Mouse (Mus musculus): ENCODE data around the gene Aldh3b3. TPM values are rescaled to one million over a fixed set of nuclear protein-coding genes. Genes with fewer than 3 reads are reported as not detected.

The Aldh3b3 gene
- total and polyA plus RNA-seq, 3 experiments, result not detected

GRCm38 (mm10) chr19:4017921-4018587 lies 59.6 kb downstream of the Aldh3b3 start:
- H3K4me2 ChIP-seq (ENCODE audit: insufficient read depth, low read depth, poor library complexity, severe bottlenecking), result no peak overlapping the region

GRCm38 (mm10) chr19:4018743-4019583 lies 60.5 kb downstream of the Aldh3b3 start:
- H3K27ac ChIP-seq (ENCODE audit: insufficient read depth, low read depth), result no peak overlapping the region
- no peaks in the 10 kb centered on the region for H3K79me2 ChIP-seq (replicated peaks; ENCODE audit: control insufficient read depth, extremely low read depth, insufficient read depth, poor library complexity, severe bottlenecking)
- DNase-seq (ENCODE audit: extremely low read depth), result peak; percentile 86
- H3K36me3 ChIP-seq (replicated peaks in 1 of 2; ENCODE audit: control insufficient read depth in 1 of 2, insufficient read depth in 1 of 2, low read length in 1 of 2), result no peaks in the 10 kb centered on the region
- peaks cover 2% of the 10 kb centered on the region for H3K27me3 ChIP-seq (replicated peaks)
- H3K9me3 ChIP-seq (replicated peaks; ENCODE audit: low read length), result no peaks in the 10 kb centered on the region
- no peak overlapping the region; the same call in 1 of the 2 replicates for H3K9ac ChIP-seq (ENCODE audit: insufficient read depth, low read depth)
- in situ Hi-C loops (cut with MboI; ENCODE audit: low pct_ligation_motif_present, low pct_unique_long_range_greater_than_20kb, low sequenced_read_pairs), result loop anchor here (5.0 kb wide), 2 partner anchors 33 to 68 kb away; no protein-coding TSS in a partner anchor
- no peak; the same call in 1 of the 2 replicates for TF ChIP-seq NELFE (IDR thresholded peaks at IDR 0.05; ENCODE audit: low read depth, low read length)
- 0 out of 2 replicates have a peak, but pooled peaks have one; percentile 27 for TF ChIP-seq IRF4 (IDR thresholded peaks at IDR 0.05; ENCODE audit: low read depth, low read length)
- peak; percentile 64 for TF ChIP-seq MYC (IDR thresholded peaks at IDR 0.05; ENCODE audit: low read depth, low read length)
- TF ChIP-seq MAZ (IDR thresholded peaks at IDR 0.05; ENCODE audit: low read depth, low read length), result 0 out of 2 replicates have a peak, but pooled peaks have one; percentile 50
- TF ChIP-seq SMC3 (IDR thresholded peaks at IDR 0.05; ENCODE audit: low read depth, low read length), result peak; percentile 98
- TF ChIP-seq ZC3H11A (IDR thresholded peaks at IDR 0.05; ENCODE audit: low read depth, low read length), result peak; percentile 87
- TF ChIP-seq CTCF (conservative IDR thresholded peaks at IDR 0.05 in 1 of 2, IDR thresholded peaks at IDR 0.05 in 1 of 2; ENCODE audit: low read depth in 2 of 2, low read length in 2 of 2), result peak; percentile 38 to 99; a peak in 3 of 4 replicates
- TF ChIP-seq BHLHE40 (IDR thresholded peaks at IDR 0.05; ENCODE audit: low read depth, low read length), result no peak
- no peak for TF ChIP-seq UBTF (IDR thresholded peaks at IDR 0.05; ENCODE audit: low read depth, low read length)
- peaks cover 9 to 14% of the 10 kb centered on the region in 2 experiments for H3K4me1 ChIP-seq (ENCODE audit: control insufficient read depth in 1 of 2, insufficient read depth in 2 of 2)
- no peak overlapping the region for H3K4me3 ChIP-seq (replicated peaks in 1 of 3; ENCODE audit: low read depth in 2 of 3, low read length in 2 of 3, poor library complexity in 1 of 3)
- dilution Hi-C loops (cut with MboI; ENCODE audit: extremely low pct_ligation_motif_present, extremely low pct_unique_long_range_greater_than_20kb, low sequenced_read_pairs), result no loop called here
- H3K4me2 ChIP-seq (ENCODE audit: insufficient read depth, low read depth, poor library complexity, severe bottlenecking), result peak overlapping the region; percentile 4; the same call in 1 of the 2 replicates

More at GRCm38 (mm10) chr19:4017921-4018587, 59.6 kb downstream of the Aldh3b3 start:
- Histone ChIP-seq H3K79me2 (replicated peaks; ENCODE audit: control insufficient read depth, extremely low read depth, insufficient read depth, poor library complexity, severe bottlenecking) (no peaks in the 10 kb centered on the region), H3K4me1 (ENCODE audit: control insufficient read depth in 1 of 2, insufficient read depth in 2 of 2) (peaks cover 9 to 20% of the 10 kb centered on the region in 2 experiments), H3K36me3 (replicated peaks in 1 of 2; ENCODE audit: control insufficient read depth in 1 of 2, insufficient read depth in 1 of 2, low read length in 1 of 2) (no peaks in the 10 kb centered on the region), H3K9me3 (replicated peaks; ENCODE audit: low read length) (no peaks in the 10 kb centered on the region), H3K27ac (ENCODE audit: insufficient read depth, low read depth) (no peak overlapping the region), H3K4me3 (replicated peaks in 1 of 3; ENCODE audit: low read depth in 2 of 3, low read length in 2 of 3, poor library complexity in 1 of 3) (no peak overlapping the region), H3K27me3 (replicated peaks) (peaks cover 2% of the 10 kb centered on the region), H3K9ac (ENCODE audit: insufficient read depth, low read depth) (no peak overlapping the region)
- dilution Hi-C loops (cut with MboI; ENCODE audit: extremely low pct_ligation_motif_present, extremely low pct_unique_long_range_greater_than_20kb, low sequenced_read_pairs), result no loop called here
- DNase-seq (ENCODE audit: extremely low read depth), result no peak
- in situ Hi-C loops (cut with MboI; ENCODE audit: low pct_ligation_motif_present, low pct_unique_long_range_greater_than_20kb, low sequenced_read_pairs), result loop anchor here (5.0 kb wide), 2 partner anchors 34 to 69 kb away; no protein-coding TSS in a partner anchor
- TF ChIP-seq ELF1 (IDR thresholded peaks at IDR 0.05; ENCODE audit: low read depth, low read length) (no peak), ZNF384 (IDR thresholded peaks at IDR 0.05; ENCODE audit: low read depth, low read length) (peak; percentile 59), NELFE (IDR thresholded peaks at IDR 0.05; ENCODE audit: low read depth, low read length) (no peak), HCFC1 (IDR thresholded peaks at IDR 0.05; ENCODE audit: low read depth, low read length) (no peak), UBTF (IDR thresholded peaks at IDR 0.05; ENCODE audit: low read depth, low read length) (no peak), NRF1 (IDR thresholded peaks at IDR 0.05; ENCODE audit: low read depth, low read length) (no peak)

Other genes with a start within 250 kb of the Aldh3b3 start
Only the 20 nearest of the 29 such genes appear.
- 10.1 and 10.3 TPM in 2 replicates for gene Chka, start 106.9 kb upstream of the Aldh3b3 start, total RNA-seq (2012; rRNA removed)
- 7.6 and 8.0 TPM in 2 replicates for gene Chka, start 106.9 kb upstream of the Aldh3b3 start, total RNA-seq (2014; rRNA removed)
- gene Chka, start 106.9 kb upstream of the Aldh3b3 start, polyA plus RNA-seq (2012; ENCODE audit: insufficient read length, low read depth), result 11.6 and 13.0 TPM in 2 replicates
- gene Tcirg1, start 51.5 kb upstream of the Aldh3b3 start, total RNA-seq (2012; rRNA removed), result 46.6 and 53.2 TPM in 2 replicates
- gene Tcirg1, start 51.5 kb upstream of the Aldh3b3 start, total RNA-seq (2014; rRNA removed), result 48.5 and 51.6 TPM in 2 replicates
- gene Tcirg1, start 51.5 kb upstream of the Aldh3b3 start, polyA plus RNA-seq (2012; ENCODE audit: insufficient read length, low read depth), result 62.8 and 67.2 TPM in 2 replicates
- gene Ndufs8, start 45.9 kb upstream of the Aldh3b3 start, total RNA-seq (2012; rRNA removed), result 216 TPM in 2 replicates
- gene Ndufs8, start 45.9 kb upstream of the Aldh3b3 start, total RNA-seq (2014; rRNA removed), result 196 and 248 TPM in 2 replicates
- 182 and 195 TPM in 2 replicates for gene Ndufs8, start 45.9 kb upstream of the Aldh3b3 start, polyA plus RNA-seq (2012; ENCODE audit: insufficient read length, low read depth)
- gene Aldh3b1, start 28.8 kb upstream of the Aldh3b3 start, total RNA-seq (2012; rRNA removed), result 5.7 and 8.1 TPM in 2 replicates
- 3.7 and 5.9 TPM in 2 replicates for gene Aldh3b1, start 28.8 kb upstream of the Aldh3b3 start, total RNA-seq (2014; rRNA removed)
- 7.4 and 8.1 TPM in 2 replicates for gene Aldh3b1, start 28.8 kb upstream of the Aldh3b3 start, polyA plus RNA-seq (2012; ENCODE audit: insufficient read length, low read depth)
- gene Unc93b1, start 23.5 kb upstream of the Aldh3b3 start, total RNA-seq (2012; rRNA removed), result 77.9 and 84.7 TPM in 2 replicates
- gene Unc93b1, start 23.5 kb upstream of the Aldh3b3 start, total RNA-seq (2014; rRNA removed), result 72.7 and 82.3 TPM in 2 replicates
- gene Unc93b1, start 23.5 kb upstream of the Aldh3b3 start, polyA plus RNA-seq (2012; ENCODE audit: insufficient read length, low read depth), result 105 and 117 TPM in 2 replicates
- gene Aldh3b2, start 13.7 kb downstream of the Aldh3b3 start, total RNA-seq (2012; rRNA removed), result not detected in 2 replicates
- not detected in 2 replicates for gene Aldh3b2, start 13.7 kb downstream of the Aldh3b3 start, total RNA-seq (2014; rRNA removed)
- not detected in 2 replicates for gene Aldh3b2, start 13.7 kb downstream of the Aldh3b3 start, polyA plus RNA-seq (2012; ENCODE audit: insufficient read length, low read depth)
- 0.25 TPM in 1 of 2 replicates, not detected in the other for gene Acy3, start 27.9 kb downstream of the Aldh3b3 start, total RNA-seq (2012; rRNA removed)
- not detected in 2 replicates for gene Acy3, start 27.9 kb downstream of the Aldh3b3 start, total RNA-seq (2014; rRNA removed)
- gene Acy3, start 27.9 kb downstream of the Aldh3b3 start, polyA plus RNA-seq (2012; ENCODE audit: insufficient read length, low read depth), result 0.29 and 0.83 TPM in 2 replicates
- not detected in 2 replicates for gene Tbx10, start 34.1 kb downstream of the Aldh3b3 start, total RNA-seq (2012; rRNA removed)
- gene Tbx10, start 34.1 kb downstream of the Aldh3b3 start, total RNA-seq (2014; rRNA removed), result not detected in 2 replicates
- gene Tbx10, start 34.1 kb downstream of the Aldh3b3 start, polyA plus RNA-seq (2012; ENCODE audit: insufficient read length, low read depth), result not detected in 2 replicates
- 31.4 and 36.3 TPM in 2 replicates for gene Nudt8, start 41.9 kb downstream of the Aldh3b3 start, total RNA-seq (2012; rRNA removed)
- gene Nudt8, start 41.9 kb downstream of the Aldh3b3 start, total RNA-seq (2014; rRNA removed), result 31.7 and 40.2 TPM in 2 replicates
- 24.7 and 28.2 TPM in 2 replicates for gene Nudt8, start 41.9 kb downstream of the Aldh3b3 start, polyA plus RNA-seq (2012; ENCODE audit: insufficient read length, low read depth)
- 2.0 and 2.1 TPM in 2 replicates for gene Gm49405, start 42.0 kb downstream of the Aldh3b3 start, total RNA-seq (2012; rRNA removed)
- gene Gm49405, start 42.0 kb downstream of the Aldh3b3 start, total RNA-seq (2014; rRNA removed), result 0.99 and 1.1 TPM in 2 replicates
- 2.7 and 3.3 TPM in 2 replicates for gene Gm49405, start 42.0 kb downstream of the Aldh3b3 start, polyA plus RNA-seq (2012; ENCODE audit: insufficient read length, low read depth)
- gene Doc2g, start 44.7 kb downstream of the Aldh3b3 start, total RNA-seq (2012; rRNA removed), result 4.4 and 5.2 TPM in 2 replicates
- gene Doc2g, start 44.7 kb downstream of the Aldh3b3 start, total RNA-seq (2014; rRNA removed), result 2.1 and 2.7 TPM in 2 replicates
- gene Doc2g, start 44.7 kb downstream of the Aldh3b3 start, polyA plus RNA-seq (2012; ENCODE audit: insufficient read length, low read depth), result 5.7 and 6.4 TPM in 2 replicates
- 183 TPM in 2 replicates for gene Ndufv1, start 54.2 kb downstream of the Aldh3b3 start, total RNA-seq (2012; rRNA removed)
- 119 TPM in 2 replicates for gene Ndufv1, start 54.2 kb downstream of the Aldh3b3 start, total RNA-seq (2014; rRNA removed)
- 133 and 136 TPM in 2 replicates for gene Ndufv1, start 54.2 kb downstream of the Aldh3b3 start, polyA plus RNA-seq (2012; ENCODE audit: insufficient read length, low read depth)
- gene Gstp1, start 79.3 kb downstream of the Aldh3b3 start, total RNA-seq (2012; rRNA removed), result 529 and 544 TPM in 2 replicates
- gene Gstp1, start 79.3 kb downstream of the Aldh3b3 start, total RNA-seq (2014; rRNA removed), result 333 and 343 TPM in 2 replicates
- 468 and 696 TPM in 2 replicates for gene Gstp1, start 79.3 kb downstream of the Aldh3b3 start, polyA plus RNA-seq (2012; ENCODE audit: insufficient read length, low read depth)
- 6.0 and 21.1 TPM in 2 replicates for gene Gstp2, start 87.4 kb downstream of the Aldh3b3 start, total RNA-seq (2012; rRNA removed)
- gene Gstp2, start 87.4 kb downstream of the Aldh3b3 start, total RNA-seq (2014; rRNA removed), result not detected in 2 replicates
- 1.4 and 2.4 TPM in 2 replicates for gene Gstp2, start 87.4 kb downstream of the Aldh3b3 start, polyA plus RNA-seq (2012; ENCODE audit: insufficient read length, low read depth)
- 0.46 and 1.4 TPM in 2 replicates for gene Gstp3, start 100.9 kb downstream of the Aldh3b3 start, total RNA-seq (2012; rRNA removed)
- gene Gstp3, start 100.9 kb downstream of the Aldh3b3 start, total RNA-seq (2014; rRNA removed), result not detected in 2 replicates
- gene Gstp3, start 100.9 kb downstream of the Aldh3b3 start, polyA plus RNA-seq (2012; ENCODE audit: insufficient read length, low read depth), result not detected in 2 replicates
- not detected in 2 replicates for gene Cabp2, start 122.9 kb downstream of the Aldh3b3 start, total RNA-seq (2012; rRNA removed)
- not detected in 2 replicates for gene Cabp2, start 122.9 kb downstream of the Aldh3b3 start, total RNA-seq (2014; rRNA removed)
- not detected in 2 replicates for gene Cabp2, start 122.9 kb downstream of the Aldh3b3 start, polyA plus RNA-seq (2012; ENCODE audit: insufficient read length, low read depth)
- 69.5 and 90.3 TPM in 2 replicates for gene Cdk2ap2, start 138.5 kb downstream of the Aldh3b3 start, total RNA-seq (2012; rRNA removed)
- 57.0 and 63.4 TPM in 2 replicates for gene Cdk2ap2, start 138.5 kb downstream of the Aldh3b3 start, total RNA-seq (2014; rRNA removed)
- gene Cdk2ap2, start 138.5 kb downstream of the Aldh3b3 start, polyA plus RNA-seq (2012; ENCODE audit: insufficient read length, low read depth), result 55.6 and 67.1 TPM in 2 replicates
- gene Pitpnm1, start 141.4 kb downstream of the Aldh3b3 start, total RNA-seq (2012; rRNA removed), result 43.8 and 46.1 TPM in 2 replicates
- gene Pitpnm1, start 141.4 kb downstream of the Aldh3b3 start, total RNA-seq (2014; rRNA removed), result 14.8 and 15.9 TPM in 2 replicates
- gene Pitpnm1, start 141.4 kb downstream of the Aldh3b3 start, polyA plus RNA-seq (2012; ENCODE audit: insufficient read length, low read depth), result 33.3 and 34.7 TPM in 2 replicates
- 37.5 and 39.7 TPM in 2 replicates for gene Aip, start 167.2 kb downstream of the Aldh3b3 start, total RNA-seq (2012; rRNA removed)
- gene Aip, start 167.2 kb downstream of the Aldh3b3 start, total RNA-seq (2014; rRNA removed), result 10.8 and 11.7 TPM in 2 replicates
- gene Aip, start 167.2 kb downstream of the Aldh3b3 start, polyA plus RNA-seq (2012; ENCODE audit: insufficient read length, low read depth), result 64.8 and 87.9 TPM in 2 replicates
- 0.17 and 0.25 TPM in 2 replicates for gene Gpr152, start 181.1 kb downstream of the Aldh3b3 start, total RNA-seq (2012; rRNA removed)
- gene Gpr152, start 181.1 kb downstream of the Aldh3b3 start, total RNA-seq (2014; rRNA removed), result 0.05 TPM in 1 of 2 replicates, not detected in the other
- 0.71 and 0.82 TPM in 2 replicates for gene Gpr152, start 181.1 kb downstream of the Aldh3b3 start, polyA plus RNA-seq (2012; ENCODE audit: insufficient read length, low read depth)